Mouse (Mus musculus) lung, postnatal 10 days (tissue): ENCODE results near the gene Cygb.
A peak's percentile ranks its signal among the peaks of the same experiment; 100 is the strongest.

Source experiments
- DNase-seq: peaks from one replicate; pipeline ENCODE4 v3.0.0; 2021

Gene Cygb

GRCm38 (mm10) chr11:116630171-116630965 is 23.7 kb downstream of the Cygb start:
- no peak for DNase-seq

GRCm38 (mm10) chr11:116629472-116629871 is 24.6 kb downstream of the Cygb start:
- DNase-seq = no peak

- peak; percentile 93 for DNase-seq
Measured at GRCm38 (mm10) chr11:116628712-116629111, 25.4 kb downstream of the Cygb start.

GRCm38 (mm10) chr11:116627072-116628020 is 26.8 kb downstream of the Cygb start:
- peak; percentile 68 for DNase-seq

GRCm38 (mm10) chr11:116626299-116627071 is 27.6 kb downstream of the Cygb start, which contains the start of gene Rhbdf2:
Rhbdf2 (minus strand) TSS chr11:116627019.
- no peak for DNase-seq

- DNase-seq = peak; percentile 70
Measured at GRCm38 (mm10) chr11:116625081-116626000, 28.8 kb downstream of the Cygb start.

GRCm38 (mm10) chr11:116624131-116624832 is 29.8 kb downstream of the Cygb start:
- peak; percentile 84 for DNase-seq

- peak; percentile 36 for DNase-seq
Measured at GRCm38 (mm10) chr11:116623281-116624124, 30.6 kb downstream of the Cygb start.

GRCm38 (mm10) chr11:116621258-116621704 is 32.8 kb downstream of the Cygb start:
- peak; percentile 94 for DNase-seq

- no peak for DNase-seq
Measured at GRCm38 (mm10) chr11:116620559-116621253, 33.4 kb downstream of the Cygb start.

- peak; percentile 68 for DNase-seq
Measured at GRCm38 (mm10) chr11:116620073-116620472, 34.0 kb downstream of the Cygb start.

- no peak for DNase-seq
Measured at GRCm38 (mm10) chr11:116619561-116619960, 34.6 kb downstream of the Cygb start.

GRCm38 (mm10) chr11:116619156-116619555 is 35.0 kb downstream of the Cygb start:
- peak; percentile 78 for DNase-seq

GRCm38 (mm10) chr11:116618666-116619065 is 35.4 kb downstream of the Cygb start:
- no peak for DNase-seq

GRCm38 (mm10) chr11:116617641-116618040 is 36.5 kb downstream of the Cygb start:
- DNase-seq = peak; percentile 77

GRCm38 (mm10) chr11:116616438-116617118 is 37.5 kb downstream of the Cygb start:
- no peak for DNase-seq

- DNase-seq = peak; percentile 86
Measured at GRCm38 (mm10) chr11:116615735-116616437, 38.2 kb downstream of the Cygb start.

GRCm38 (mm10) chr11:116613234-116613633 is 40.9 kb downstream of the Cygb start:
- no peak for DNase-seq
